In the genomic region with DNA sequence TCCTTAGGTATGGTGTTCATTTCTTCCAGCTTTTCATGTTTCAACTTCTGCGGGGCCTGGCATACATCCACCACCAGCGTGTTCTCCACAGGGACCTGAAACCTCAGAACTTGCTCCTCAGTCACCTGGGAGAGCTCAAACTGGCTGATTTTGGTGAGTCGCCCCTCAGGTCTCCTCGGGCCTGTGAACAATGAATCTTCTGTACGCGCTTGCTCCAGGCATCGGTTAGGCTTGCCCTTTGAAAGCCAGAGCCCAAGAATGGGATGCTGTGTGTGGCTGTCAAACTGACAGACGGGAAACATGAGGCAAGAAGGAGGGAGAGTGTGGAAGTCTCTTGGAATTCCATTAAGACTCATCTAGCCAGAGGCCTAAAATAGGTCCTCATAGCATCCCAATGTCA, we compare ENCODE assay signal across 17 mouse cellular contexts. TPM values are rescaled to one million over a fixed set of nuclear protein-coding genes. Genes with fewer than 3 reads are reported as not detected.
"Had no signal": no experiment of that assay in that cellular context is flagged by ENCODE, and none has a peak within 500 bp of the region (broad histone marks: within the 10 kb centered on the region; RNA-seq: fewer than 3 reads in every experiment).

No protein-coding gene starts in this region.

- H3K4me3 ChIP-seq: kidney, embryonic 15.5 days; liver, embryonic 15.5 days; midbrain, embryonic 10.5 days; myocyte; neural tube, embryonic 15.5 days had no signal

- H3K4me2 ChIP-seq: kidney, embryonic 15.5 days; liver, embryonic 11.5 days; liver, embryonic 15.5 days; neural tube, embryonic 15.5 days had no signal

- H3K27me3 ChIP-seq: kidney, embryonic 15.5 days; liver, embryonic 15.5 days; neural tube, embryonic 15.5 days had no signal

- H3K9me3 ChIP-seq: kidney, embryonic 15.5 days; liver, embryonic 15.5 days; midbrain, embryonic 10.5 days; neural tube, embryonic 15.5 days had no signal

- H3K36me3 ChIP-seq: kidney, embryonic 15.5 days; liver, embryonic 15.5 days; midbrain, embryonic 10.5 days; neural tube, embryonic 15.5 days had no signal

- H3K4me1 ChIP-seq: kidney, embryonic 15.5 days; liver, embryonic 15.5 days; neural tube, embryonic 15.5 days had no signal

- DNase-seq: kidney, postnatal 14 days; lung, adult 2 months; lung, postnatal 36 days; midbrain, embryonic 14.5 days; right cerebral cortex, adult 18-20 months; right cerebral cortex, postnatal 25 days; thymus, adult 18-20 months; thymus, postnatal 25 days had no signal

- H3K9ac ChIP-seq: kidney, embryonic 15.5 days; liver, embryonic 15.5 days; neural tube, embryonic 15.5 days had no signal

- ATAC-seq: lung, postnatal 0 days had no signal

- H3K27ac ChIP-seq: kidney, embryonic 15.5 days; liver, embryonic 15.5 days; midbrain, embryonic 10.5 days; neural tube, embryonic 15.5 days had no signal

RNA-seq across cellular contexts. Expression of gene Cdk15, which starts 31.0 kb away (rescaled TPM):
- total RNA-seq: megakaryocyte progenitor cell, adult 5-6 weeks had no signal
- polyA plus RNA-seq: large intestine, adult 2 months; liver, embryonic 15.5 days; lung, adult 2 months had no signal
